Mouse (Mus musculus) right cerebral cortex, postnatal 14 days (tissue): ENCODE results near the gene Fli1.

Experiments used
- DNase-seq: peaks from one replicate; pipeline ENCODE4 v3.0.0; 2022

Fli1 gene

DNA sequence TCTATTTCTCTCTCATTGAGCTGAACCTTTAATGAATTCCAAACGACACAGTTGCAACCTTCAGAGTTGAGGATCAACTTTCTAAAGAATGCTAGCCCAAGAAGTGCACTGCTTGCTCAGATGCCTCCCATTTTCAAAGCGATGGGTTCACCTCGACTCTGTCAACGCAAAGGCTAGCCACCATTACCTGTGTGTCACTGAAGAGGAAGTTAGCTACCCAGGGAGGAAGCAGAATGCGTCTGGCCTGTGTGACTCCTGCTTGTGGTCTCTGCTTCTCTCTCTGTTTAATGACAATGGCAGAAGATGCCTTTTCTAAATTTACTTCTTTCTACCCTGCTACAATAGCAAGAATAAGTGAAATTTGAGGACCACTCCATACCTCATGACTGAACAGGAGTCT, 42.6 kb downstream of the Fli1 start:
- no peak for DNase-seq

DNA sequence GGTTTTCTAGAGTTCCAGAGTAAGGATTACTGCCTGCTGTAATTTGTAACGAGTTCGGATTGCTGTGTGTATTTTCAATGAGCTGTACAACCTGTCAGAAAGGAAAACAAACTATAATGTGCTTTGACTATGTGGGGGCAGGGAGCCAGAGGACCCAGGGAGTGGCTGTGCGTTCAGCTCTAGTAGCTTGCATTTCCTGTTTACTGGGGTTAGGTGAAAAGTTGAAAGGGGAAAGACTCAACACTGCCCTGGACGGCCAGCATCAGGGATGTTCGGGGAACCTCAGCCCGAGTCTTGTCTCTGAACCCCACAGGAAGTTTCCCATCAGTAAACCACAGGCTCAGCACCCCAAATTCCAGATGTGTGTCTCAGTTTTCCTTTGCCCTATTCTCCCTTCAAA, 43.2 kb downstream of the Fli1 start:
- no peak for DNase-seq

DNA sequence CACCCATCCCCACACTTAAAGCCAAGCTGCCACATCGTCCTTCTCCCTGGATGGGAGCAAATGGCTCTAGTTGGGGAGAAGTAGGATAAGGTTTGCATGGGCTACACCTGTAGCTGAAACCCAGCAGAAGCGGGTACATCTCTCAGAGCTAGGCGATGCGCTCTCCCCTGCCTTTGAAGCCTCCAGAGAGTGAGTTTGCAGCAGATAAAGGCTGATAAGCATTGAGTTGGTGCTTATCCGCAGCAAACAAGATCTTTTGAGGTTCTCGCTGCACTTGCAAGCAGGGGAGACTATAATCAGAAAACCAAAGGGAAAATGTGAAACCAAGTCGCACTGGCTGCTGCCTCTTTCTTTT, 47.0 kb downstream of the Fli1 start:
- DNase-seq = no peak

DNA sequence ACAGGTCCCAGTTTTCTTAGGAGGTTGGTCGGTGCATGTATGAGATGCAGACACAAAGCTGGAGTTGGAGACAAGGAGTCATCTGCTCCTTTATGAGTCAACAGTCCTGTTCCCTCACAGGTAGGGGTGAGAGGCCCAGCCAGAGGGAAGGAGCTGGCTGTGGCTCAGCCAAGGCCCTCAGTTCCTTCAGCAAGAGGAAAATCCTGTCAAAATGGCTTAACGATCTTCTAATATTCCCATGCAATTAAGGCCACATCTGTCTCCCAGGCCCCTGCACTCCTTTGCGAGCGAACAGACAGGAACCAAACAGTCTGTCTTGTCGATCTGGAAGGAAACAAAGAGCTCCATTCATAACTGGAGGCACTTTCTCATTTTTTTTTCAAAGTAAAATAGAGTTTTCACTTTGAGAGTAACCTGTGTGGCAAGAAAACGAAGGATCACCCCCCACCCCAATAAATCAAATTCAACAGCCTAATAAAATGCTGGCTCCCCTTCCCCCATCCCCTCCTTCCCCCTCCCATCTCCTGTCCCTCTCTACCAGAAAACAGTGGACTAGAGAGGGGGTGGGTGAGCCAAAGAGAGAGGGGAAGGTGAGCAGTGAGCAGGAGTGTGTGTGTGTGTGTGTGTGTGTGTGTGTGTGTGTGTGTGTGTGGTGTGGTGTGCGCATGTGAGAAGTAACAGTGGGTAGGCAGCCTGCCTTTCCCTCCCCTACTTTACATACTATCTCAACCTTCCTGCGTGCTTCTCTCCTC, 47.6 kb downstream of the Fli1 start:
- DNase-seq = no peak

DNA sequence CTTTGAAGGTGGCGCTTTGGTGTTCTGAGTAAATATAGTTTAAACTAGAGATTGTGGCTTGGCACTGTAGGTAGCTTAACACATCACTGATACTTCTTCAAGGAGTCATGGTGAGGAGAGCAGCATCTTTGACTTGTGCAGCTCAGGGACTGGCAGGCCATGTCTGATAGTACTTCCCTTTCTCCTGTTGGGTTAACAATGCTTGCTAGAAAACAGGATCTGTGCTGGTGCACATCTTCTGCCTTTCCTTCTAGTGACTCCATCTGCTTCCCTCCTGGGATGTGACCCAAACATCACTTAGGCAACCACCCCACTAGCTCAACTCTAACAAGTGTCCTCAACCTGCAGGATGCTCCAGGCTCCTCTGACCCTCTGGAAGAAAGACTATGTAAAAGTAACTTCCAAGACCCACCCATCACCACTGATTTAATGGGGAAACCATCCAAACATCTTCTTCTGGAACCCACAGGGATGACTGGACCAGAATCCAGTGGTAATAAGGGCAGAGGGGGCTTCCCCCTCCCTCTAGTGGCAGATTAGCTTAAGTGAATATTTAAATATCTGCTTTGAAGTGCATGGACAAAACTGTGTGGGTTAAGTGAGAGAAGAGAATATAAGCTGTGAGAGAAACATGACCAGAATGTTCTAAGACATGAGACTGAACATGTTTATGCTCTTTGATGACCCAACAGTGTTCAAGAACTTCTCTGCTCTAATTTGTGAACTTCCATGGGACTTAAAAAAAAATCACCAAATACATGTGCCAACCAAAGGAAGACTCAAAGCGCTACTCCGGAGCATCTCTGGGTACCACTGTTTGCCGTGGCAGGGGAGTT, 48.9 kb downstream of the Fli1 start:
- DNase-seq = no peak

DNA sequence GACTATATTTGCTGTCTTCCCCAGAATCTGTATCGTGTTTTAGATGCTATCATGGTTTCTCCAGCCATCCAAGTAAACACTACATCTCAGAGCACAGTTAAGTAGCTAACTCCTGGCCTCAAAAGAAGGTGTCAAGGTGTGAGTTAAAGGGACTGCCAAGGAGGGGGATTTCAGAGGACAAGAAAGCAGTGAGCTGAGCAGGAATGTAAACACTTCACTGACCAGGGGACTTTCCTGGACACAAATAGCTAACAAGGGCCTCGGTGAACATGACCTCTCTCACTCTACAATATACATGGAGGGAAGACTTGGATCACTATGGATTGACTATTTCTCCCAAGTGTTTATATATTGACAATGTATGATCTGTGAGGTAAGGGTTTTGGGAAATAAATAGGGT, 49.9 kb downstream of the Fli1 start:
- no peak for DNase-seq

DNA sequence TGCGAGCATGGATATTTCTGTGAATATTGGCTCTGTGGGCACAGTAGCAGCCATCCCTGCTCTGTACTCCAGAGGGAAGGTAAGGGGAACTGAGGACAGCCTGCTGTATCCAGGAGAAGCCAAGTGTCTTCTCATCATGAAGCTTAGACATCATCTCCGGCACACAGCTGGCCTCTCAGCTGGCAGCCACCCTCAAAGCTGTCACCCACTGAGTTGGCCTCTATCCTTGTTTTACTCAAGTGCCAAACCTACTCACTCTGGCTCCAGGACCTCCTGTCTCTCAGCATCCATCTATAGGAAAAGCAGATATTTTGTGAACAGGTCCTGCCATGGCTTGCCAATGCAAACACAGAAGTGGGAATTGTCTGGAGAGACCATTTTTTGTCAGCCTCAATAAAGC, 51.2 kb downstream of the Fli1 start:
- DNase-seq = no peak

DNA sequence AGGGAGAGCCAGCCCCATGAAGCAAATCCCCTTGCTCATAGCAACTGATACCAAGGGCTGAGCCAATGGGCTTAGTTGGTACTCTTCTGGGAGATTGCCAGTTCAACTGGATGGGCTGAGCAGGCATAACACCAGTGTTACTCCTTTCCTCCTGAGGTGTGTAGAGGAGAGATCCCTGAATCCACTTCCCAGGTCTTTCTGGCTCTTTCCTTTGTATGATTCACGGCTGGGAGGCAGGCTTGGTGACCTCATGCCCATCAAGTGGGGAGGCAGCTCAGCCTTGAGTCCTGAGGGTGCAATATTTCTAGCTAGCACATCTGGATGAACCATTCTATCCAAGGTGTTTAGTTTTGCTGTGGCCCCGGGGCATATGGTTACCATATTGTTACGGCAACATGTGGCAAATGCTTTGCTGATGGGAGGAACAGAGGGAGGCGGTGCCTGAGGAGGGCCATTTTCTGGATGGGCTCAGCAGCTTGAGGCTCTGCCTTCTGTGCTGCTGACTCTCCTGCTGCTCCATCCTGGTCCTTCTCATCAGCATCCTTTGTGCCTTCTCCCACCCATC, 52.8 kb downstream of the Fli1 start:
- DNase-seq = no peak

DNA sequence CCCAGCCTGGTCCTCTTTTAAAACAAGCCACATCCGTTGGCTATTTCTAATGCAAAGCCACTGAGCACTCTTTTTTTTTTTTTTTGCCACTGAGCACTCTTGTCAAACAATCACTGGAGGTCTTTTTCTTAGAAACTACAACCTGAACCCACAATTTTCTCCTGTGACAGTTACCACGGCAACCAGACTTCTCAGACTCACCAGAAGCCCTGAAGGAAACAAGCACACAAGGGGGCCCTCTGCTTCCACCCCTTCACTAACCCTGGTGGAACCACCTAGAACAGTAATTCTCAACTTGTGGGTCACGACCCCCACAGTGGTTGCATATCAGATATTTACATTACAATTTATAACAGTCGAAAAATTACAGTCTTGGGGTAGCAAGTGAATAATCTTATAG, 53.3 kb downstream of the Fli1 start:
- no peak for DNase-seq

DNA sequence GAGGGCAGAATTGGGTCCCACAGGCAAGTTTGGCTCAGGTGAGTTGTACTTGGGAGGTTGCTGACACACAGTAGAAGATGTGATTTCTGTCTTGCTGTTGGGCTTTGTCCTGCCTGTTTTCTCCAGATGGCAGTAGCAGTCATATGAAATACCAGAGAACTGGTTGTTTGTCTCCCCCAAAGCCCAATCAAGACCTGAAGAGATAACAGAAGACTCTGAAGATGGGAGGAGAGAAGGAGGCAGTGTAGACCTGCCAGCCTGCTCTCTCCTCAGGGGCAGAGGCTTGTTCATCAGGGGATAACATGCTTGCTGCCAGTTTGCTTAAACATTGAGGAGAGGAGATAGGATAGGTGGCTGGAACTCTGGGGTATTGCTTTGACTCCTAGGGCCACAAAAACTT, 54.0 kb downstream of the Fli1 start:
- no peak for DNase-seq

DNA sequence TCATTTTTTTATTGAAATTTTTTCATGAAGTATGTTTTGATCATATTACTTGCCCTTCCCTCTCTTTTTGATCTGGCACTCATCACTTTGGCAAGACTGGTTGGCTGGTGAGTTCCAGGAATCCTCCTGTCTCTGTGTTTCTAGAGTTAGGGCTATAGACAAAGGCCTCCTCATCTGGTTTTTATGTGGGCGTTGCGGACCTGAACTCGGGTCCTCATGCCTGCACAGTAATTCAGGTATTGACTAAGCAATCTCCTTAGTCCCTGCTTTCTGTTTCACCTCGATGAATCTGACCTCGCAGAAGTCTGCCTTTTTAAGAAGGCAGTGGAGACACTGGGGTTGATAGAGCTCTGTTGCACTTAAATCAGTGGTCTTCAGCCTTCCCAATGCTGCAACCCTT, 54.8 kb downstream of the Fli1 start:
- DNase-seq = no peak

DNA sequence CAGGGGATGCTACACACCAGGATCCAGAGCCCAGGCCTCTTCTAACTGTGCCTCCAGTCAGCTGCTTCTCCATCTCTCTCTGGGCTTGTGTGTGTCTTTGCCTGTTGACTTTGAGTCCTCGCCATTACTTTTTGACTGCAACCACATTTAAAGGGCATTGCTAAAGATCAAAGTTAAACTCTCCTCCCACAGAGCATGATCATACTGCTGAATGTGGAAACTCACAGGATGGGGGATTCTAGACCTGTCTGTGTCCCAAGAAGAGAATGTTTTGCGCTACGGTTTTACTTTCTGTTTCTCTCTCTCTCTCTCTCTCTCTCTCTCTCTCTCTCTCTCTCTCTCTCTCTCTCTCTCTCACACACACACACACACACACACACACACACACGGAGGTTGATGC, 55.3 kb downstream of the Fli1 start:
- DNase-seq = no peak

DNA sequence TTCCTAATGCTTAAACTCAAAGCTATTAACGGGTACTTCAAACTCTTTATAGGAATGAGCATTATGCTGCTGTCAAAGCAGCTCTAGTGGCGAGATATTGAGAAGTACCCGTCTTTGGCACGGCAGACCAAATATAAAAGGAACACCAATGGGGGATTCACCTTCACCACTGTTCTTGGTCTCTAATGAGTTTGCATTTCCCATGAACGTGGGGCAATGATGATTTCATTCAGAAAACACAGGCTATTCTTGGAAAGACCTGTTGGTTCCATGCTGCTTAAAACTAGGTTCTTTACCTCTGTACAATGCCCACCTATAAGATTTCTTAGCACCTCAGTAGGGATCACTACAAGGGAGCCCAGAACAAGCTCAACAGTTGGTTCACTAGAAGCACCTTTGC, 62.2 kb downstream of the Fli1 start:
- DNase-seq = no peak

DNA sequence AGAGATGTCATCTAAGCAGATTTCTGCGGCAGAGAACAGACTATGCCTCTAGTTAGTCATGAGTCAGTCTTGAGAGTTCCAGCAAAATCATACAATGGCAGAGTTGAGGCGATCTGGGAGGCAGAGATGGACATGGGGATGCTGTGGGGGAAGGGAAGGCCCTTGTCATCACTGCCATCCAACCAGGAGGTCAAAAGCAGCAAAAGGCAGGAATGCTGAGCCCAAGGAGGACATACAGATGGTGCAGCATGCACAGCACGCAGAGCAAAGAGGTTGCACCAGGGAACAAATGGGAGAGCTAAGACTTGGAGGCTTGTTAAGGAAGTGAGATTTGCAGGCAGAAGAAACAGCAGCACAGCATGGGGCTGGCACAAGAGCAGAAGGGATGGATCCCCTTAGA, 63.9 kb downstream of the Fli1 start:
- no peak for DNase-seq

DNA sequence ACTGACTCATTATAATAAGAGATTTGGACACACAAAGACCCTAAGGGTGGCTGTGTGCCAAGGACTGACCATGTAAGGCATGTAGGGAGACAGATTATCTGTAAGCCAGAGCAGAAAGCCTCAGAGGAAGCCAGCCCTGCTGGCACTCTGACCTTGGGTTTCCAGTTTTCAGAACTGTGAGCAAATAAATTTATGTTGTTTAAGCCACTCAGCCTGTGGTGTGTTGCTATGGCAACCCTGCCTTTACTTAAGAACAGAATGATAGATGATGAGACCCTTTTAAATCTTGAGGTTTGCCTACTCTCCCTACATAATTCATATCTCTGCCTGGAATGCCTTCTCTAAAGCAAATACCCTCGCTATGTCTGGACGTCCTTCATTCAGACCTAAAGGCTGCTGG, 64.6 kb downstream of the Fli1 start:
- no peak for DNase-seq

DNA sequence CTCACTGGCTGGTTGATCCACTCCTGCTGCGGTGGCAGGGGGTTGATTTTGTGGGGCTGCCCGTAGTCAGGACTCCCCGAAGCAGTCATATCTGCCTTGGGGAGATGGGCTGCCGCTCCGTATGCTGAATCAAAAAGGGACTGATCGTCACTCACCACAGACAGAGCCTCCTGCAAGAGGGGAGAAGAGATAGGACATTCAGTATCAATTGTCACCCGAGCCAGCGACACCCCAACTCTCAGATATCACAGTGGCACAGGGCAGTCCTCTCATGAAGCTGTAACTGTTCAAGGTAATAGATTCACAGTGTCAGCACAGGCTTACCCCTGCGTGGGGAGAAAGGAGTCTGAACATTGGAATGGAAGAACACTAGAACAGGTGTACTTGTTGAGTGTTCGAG, 66.1 kb downstream of the Fli1 start:
- no peak for DNase-seq

DNA sequence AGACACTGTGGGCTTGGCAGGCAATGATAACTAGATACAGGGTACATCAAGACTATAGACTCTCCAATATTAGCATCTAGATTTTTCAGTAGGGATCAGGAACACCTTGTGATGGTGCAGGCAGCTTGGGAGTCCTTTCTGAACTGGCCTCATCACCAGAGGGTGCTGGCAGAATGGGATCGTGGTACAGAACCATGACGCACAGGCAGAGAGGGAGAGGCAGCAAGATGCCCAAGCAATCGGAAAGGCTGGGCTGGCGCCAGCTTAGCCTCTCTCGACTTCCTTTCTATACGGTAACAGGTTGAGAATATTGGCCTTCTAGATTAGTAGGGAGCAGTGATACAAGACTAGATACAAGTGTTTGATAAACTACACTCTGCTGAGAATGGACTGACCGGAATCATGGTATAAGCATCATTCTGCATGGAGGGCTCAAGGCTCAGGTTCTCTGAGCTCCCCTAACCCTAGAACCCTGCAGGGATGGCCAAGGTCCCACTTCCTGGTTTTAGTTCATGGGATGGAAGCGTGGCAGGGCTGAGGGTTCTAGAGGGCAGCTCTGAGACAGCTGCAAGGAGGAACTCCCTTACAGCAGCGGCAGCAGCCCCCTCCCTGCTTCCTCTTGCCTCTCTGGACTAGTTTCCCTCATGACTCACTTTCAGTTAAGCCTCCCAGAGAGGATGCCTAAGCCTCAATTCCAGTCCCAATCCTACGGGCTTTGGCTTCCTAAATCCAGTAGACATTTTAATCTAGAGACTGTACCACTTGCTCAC, 67.9 kb downstream of the Fli1 start:
- no peak for DNase-seq

DNA sequence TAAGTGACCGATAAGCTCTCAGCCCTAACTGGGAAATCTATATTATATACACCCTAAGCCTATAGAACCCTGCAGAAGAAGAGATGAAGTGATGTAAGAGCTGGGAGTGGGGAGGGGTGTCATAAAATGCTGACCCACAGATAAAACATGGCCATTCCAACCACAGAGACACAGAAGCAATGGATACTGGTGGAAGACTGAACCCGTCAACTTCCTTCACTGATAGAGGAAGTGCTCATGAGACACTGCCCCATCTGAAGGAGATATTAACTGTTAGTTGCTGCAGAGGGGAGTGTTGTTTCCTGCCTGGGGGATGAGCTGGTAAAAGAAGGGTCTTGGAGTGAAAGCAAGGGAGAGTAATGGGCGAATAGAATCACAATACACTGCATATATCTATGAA, 70.3 kb downstream of the Fli1 start:
- DNase-seq = no peak

DNA sequence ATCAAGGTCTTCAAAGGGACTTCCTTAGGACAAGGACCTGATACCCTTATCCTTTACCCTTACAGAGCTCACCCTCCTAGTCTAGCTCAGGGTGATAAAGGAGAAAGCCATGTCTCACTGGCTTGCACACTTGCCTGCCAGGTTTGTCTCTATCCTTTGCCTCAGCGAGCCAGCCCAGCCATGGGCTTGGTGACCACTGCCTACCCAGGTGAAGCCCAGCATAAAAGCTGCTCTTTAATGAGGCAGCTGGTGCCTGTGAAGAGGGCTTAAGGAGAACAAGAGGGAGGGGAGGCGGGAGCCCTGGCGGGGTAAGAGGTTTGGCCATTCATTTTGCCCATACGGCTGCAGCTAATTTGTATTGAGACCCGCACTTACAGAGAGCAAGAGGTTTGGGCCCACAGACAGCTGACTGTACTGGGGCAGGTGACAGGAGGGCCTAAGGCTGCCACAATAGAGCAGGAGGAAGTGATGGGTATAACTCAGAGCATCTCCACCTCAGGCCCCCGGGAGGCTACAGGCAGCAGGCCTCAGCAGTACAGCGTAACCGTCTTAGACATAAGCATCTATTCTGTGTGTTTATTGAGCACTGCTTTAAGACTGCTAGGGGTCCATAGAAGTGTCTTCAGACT, 73.4 kb downstream of the Fli1 start:
- DNase-seq = no peak

DNA sequence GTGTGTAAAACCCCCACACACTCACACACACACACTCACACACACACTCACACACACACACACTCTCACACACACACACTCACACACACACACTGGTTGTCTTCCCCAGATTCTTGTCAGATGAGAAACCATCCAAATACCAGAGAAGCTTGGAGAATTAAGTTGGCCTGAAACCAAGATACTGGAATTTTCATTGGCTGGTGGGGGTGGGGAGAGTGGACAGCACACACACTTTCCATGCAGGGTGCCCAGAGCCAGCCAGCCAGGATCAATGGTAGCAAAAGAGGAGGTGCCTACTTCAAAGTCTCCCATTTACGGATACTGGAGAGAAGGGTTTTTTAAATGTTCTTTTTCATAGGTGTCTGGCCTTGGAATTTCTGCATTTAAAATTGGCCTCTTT, 74.3 kb downstream of the Fli1 start:
- DNase-seq = no peak

DNA sequence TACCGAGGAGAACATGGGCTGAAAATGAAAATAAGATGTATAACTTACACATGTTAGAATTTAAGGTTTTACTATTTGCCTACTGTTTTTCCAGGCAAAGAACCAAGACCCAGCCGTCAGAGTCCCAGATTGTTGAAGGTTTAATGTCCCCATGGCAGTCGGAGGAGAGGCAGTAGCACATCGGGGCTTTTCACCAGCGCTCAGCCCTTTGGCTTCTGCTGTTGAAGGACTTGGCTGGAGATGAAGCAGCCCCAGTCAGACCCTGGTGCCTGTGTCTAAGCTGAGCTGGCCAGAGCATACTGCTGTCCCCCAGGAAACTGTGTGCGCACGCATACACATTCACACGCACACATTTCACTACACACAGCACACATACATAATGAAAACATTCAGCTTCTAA, 75.2 kb downstream of the Fli1 start:
- DNase-seq = no peak

DNA sequence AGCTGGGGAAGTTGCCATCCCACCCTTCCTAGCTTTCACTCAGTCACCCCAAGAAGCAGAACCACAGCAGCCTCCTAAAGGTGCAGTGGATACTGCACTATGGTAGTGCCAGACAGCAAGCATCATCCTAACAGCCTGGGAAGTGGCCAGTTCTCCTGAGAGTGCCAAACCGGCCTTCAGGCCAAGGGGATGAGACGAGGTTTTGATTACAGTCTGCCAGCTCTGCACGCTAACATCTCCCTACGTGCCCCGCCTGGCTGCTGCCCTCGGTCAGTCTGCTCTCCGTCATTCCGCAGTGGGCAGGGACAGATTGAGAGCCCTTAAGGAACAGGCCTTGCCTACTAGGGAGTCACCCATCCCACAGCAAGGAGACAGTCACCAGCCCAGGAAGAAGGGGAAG, 75.8 kb downstream of the Fli1 start:
- no peak for DNase-seq

DNA sequence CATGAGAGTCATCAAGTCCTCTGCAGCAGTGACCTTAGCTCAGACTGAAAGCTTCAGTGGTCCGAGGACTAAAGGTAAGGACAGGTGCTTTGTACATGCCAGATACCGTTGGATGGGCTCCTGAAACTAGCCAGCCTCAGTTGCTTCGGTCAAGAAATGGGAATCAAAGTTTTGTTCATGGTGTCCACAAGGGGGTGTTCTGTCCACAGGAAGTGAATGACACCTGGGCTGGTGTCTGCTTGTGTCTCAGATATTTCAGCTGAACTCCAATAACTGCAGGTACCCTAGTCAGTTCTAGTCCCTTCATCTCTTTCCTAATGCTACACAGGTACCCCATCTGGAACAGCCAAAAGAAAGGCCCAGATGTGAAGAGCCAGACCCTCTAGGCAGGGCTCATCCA, 86.0 kb downstream of the Fli1 start:
- no peak for DNase-seq
